Mouse (Mus musculus) thymus, adult 2 months (tissue): ENCODE data around the gene Cep164.

Experiments used
- CTCF ChIP-seq: fragments of 200-500 bp; IDR thresholded peaks from 2 replicates; pipeline ENCODE4 v1.5.1; 2012; ENCODE audit warnings: mild to moderate bottlenecking, control low read depth, low read length, moderate library complexity, borderline replicate concordance; ENCODE audit not compliant: control insufficient read depth, poor library complexity, insufficient read depth; ENCODE audit errors: extremely low read depth
- POLR2A ChIP-seq: fragments of 200-500 bp; IDR thresholded peaks from 2 replicates; pipeline ENCODE4 v1.6.1; 2012; ENCODE audit warnings: mild to moderate bottlenecking, low read length, control low read depth, moderate library complexity; ENCODE audit not compliant: control insufficient read depth, poor library complexity, insufficient read depth; ENCODE audit errors: extremely low read depth

DNA sequence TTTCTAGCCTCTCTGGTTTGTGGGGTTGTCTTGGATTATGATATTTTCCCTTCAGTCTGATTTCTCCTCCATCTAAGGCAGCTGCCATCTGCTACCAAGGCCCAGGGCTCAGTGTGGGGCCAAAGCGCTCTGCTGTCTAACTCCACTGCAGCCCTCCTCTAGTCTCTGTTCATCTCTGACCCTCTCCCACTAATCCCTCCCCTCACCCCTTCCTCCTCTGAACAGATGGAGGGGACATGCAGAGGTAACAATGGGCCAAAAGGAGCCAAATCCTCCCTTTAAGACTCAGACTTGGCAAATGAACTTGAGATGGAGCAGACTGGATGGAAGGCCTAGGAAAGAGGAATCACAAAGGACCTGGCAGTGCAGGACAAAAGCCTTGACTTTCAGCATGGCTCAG, 36.3 kb downstream of the Cep164 start:
- TF ChIP-seq CTCF = no peak
- no peak for TF ChIP-seq POLR2A
